Mouse (Mus musculus) liver, embryonic 14.5 days (tissue): ENCODE results near the gene Cps1.

Source experiments
- CTCF ChIP-seq: IDR thresholded peaks from 2 replicates; pipeline ENCODE4 v1.5.1; 2016; ENCODE audit warnings: antibody characterized with exemption, low read depth, control low read depth
- EP300 ChIP-seq: IDR thresholded peaks from 2 replicates; pipeline ENCODE4 v1.6.1; 2016; ENCODE audit warnings: antibody characterized with exemption, low read depth

- TF ChIP-seq CTCF (no peak), EP300 (no peak)
These were observed 145.6 kb downstream of the Cps1 start for GRCm38 (mm10) chr1:67268450-67268849.
